7 mouse cellular contexts compared by ENCODE assay signal in the genomic region with DNA sequence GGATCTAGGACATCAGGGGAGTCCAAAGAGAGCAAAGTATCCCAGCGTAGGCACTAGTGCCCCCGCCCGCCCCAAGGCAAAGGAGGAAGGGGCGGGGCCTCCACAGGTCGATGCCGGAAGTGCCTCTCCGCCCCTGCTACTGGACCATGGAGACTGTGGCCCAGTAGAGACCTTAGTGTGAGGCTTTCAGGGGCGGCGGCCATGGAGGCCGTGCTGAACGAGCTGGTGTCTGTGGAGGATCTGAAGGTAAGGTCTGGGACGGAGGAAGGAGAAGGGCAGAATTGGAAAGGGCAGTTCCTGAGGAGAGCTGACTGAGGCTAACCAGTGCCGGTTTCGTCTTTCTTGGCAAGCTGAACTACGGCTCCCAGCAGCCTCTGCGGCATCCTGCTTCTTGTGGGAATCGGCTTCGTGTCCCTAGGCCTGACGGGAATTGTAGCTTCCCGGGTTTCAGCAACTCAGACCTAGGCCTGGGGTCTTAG. TPM values are rescaled to one million over a fixed set of nuclear protein-coding genes. Genes with fewer than 3 reads are reported as not detected.
A peak's percentile ranks its signal among the peaks of the same experiment; 100 is the strongest.
DNase-seq lines count a peak whose midpoint lies in the region; ATAC-seq lines count a peak whose summit lies in the region.

No protein-coding gene starts in this region.

- H3K4me1 ChIP-seq in embryonic facial prominence, embryonic 11.5 days (ENCODE audit: control insufficient read depth, insufficient read depth, low read length), result no peaks in the 10 kb centered on the region
- H3K4me1 ChIP-seq in limb, embryonic 11.5 days (ENCODE audit: control insufficient read depth, insufficient read depth, low read length), result no peaks in the 10 kb centered on the region; the same call in 1 of the 2 replicates
- H3K4me1 ChIP-seq in midbrain, embryonic 14.5 days (ENCODE audit: control insufficient read depth, insufficient read depth, low read length), result peaks cover 12% of the 10 kb centered on the region

- H3K27me3 ChIP-seq in embryonic facial prominence, embryonic 11.5 days (ENCODE audit: control insufficient read depth, insufficient read depth, low read length), result no peaks in the 10 kb centered on the region
- no peaks in the 10 kb centered on the region for H3K27me3 ChIP-seq in limb, embryonic 11.5 days (ENCODE audit: control insufficient read depth, insufficient read depth, low read length)
- H3K27me3 ChIP-seq in midbrain, embryonic 14.5 days (ENCODE audit: control insufficient read depth, insufficient read depth, low read length), result no peaks in the 10 kb centered on the region

- peak; percentile 93 for DNase-seq in adrenal gland, postnatal 14 days
- DNase-seq in embryonic facial prominence, embryonic 11.5 days (ENCODE audit: low spot score), result peak; percentile 95
- DNase-seq in heart, adult 11 months, result peak; percentile 99
- peak; percentile 97 for DNase-seq in kidney, adult 18-20 months
- peak; percentile 91 for DNase-seq in limb, embryonic 11.5 days (ENCODE audit: low spot score)
- peak; percentile 95 for DNase-seq in midbrain, embryonic 14.5 days
- DNase-seq in spleen, adult 18-20 months, result peak; percentile 80 to 89

- H3K36me3 ChIP-seq in embryonic facial prominence, embryonic 11.5 days (replicated peaks; ENCODE audit: control insufficient read depth, insufficient read depth, low read depth, low read length), result peaks cover 8% of the 10 kb centered on the region
- H3K36me3 ChIP-seq in limb, embryonic 11.5 days (ENCODE audit: control insufficient read depth, insufficient read depth, low read length), result peaks cover 15% of the 10 kb centered on the region
- peaks cover 48% of the 10 kb centered on the region for H3K36me3 ChIP-seq in midbrain, embryonic 14.5 days (ENCODE audit: control insufficient read depth, insufficient read depth, low read length)

- no peaks in the 10 kb centered on the region for H3K9me3 ChIP-seq in embryonic facial prominence, embryonic 11.5 days (replicated peaks; ENCODE audit: control insufficient read depth, low read length)
- no peaks in the 10 kb centered on the region for H3K9me3 ChIP-seq in limb, embryonic 11.5 days (ENCODE audit: control insufficient read depth, low read length)
- H3K9me3 ChIP-seq in midbrain, embryonic 14.5 days (ENCODE audit: control insufficient read depth, low read length), result no peaks in the 10 kb centered on the region

- H3K4me2 ChIP-seq in embryonic facial prominence, embryonic 11.5 days (ENCODE audit: low read depth, low read length), result peak overlapping the region; percentile 69
- H3K4me2 ChIP-seq in limb, embryonic 11.5 days (ENCODE audit: low read depth, severe bottlenecking), result peak overlapping the region; percentile 85
- peak overlapping the region; percentile 69 for H3K4me2 ChIP-seq in midbrain, embryonic 14.5 days (ENCODE audit: low read length)

- WGBS in embryonic facial prominence, embryonic 11.5 days, result under 1% methylated on average over 20 of the region's 20 CpGs
- WGBS in limb, embryonic 11.5 days, result under 1% methylated on average over 20 of the region's 20 CpGs
- WGBS in midbrain, embryonic 14.5 days, result under 1% methylated on average over 20 of the region's 20 CpGs

- ATAC-seq in embryonic facial prominence, embryonic 11.5 days (replicated peaks; ENCODE audit: insufficient number of reproducible peaks, low FRiP score, low TSS enrichment, low read depth), result peak; percentile 89
- peak; percentile 85 for ATAC-seq in limb, embryonic 11.5 days (ENCODE audit: insufficient number of reproducible peaks, low FRiP score, low TSS enrichment, low read depth)
- ATAC-seq in midbrain, embryonic 14.5 days (ENCODE audit: low FRiP score, low TSS enrichment), result peak; percentile 91

- H3K4me3 ChIP-seq in embryonic facial prominence, embryonic 11.5 days (ENCODE audit: low read depth, low read length), result peak overlapping the region; percentile 55
- H3K4me3 ChIP-seq in limb, embryonic 11.5 days (ENCODE audit: low read depth, low read length), result peak overlapping the region; percentile 68
- peak overlapping the region; percentile 51 for H3K4me3 ChIP-seq in midbrain, embryonic 14.5 days (replicated peaks; ENCODE audit: low read depth, low read length)

- H3K27ac ChIP-seq in embryonic facial prominence, embryonic 11.5 days (replicated peaks; ENCODE audit: low read depth, low read length), result 0 out of 2 replicates have a peak overlapping the region, but pooled peaks have one; percentile 48
- H3K27ac ChIP-seq in limb, embryonic 11.5 days (replicated peaks; ENCODE audit: low read depth, low read length), result peak overlapping the region; percentile 54
- peak overlapping the region; percentile 92 for H3K27ac ChIP-seq in midbrain, embryonic 14.5 days (replicated peaks; ENCODE audit: low read depth, low read length)

- peak overlapping the region; percentile 69 for H3K9ac ChIP-seq in embryonic facial prominence, embryonic 11.5 days (replicated peaks; ENCODE audit: low read length)
- H3K9ac ChIP-seq in limb, embryonic 11.5 days (ENCODE audit: low read length), result peak overlapping the region; percentile 75
- H3K9ac ChIP-seq in midbrain, embryonic 14.5 days (replicated peaks; ENCODE audit: low read length), result peak overlapping the region; percentile 60

RNA-seq across cellular contexts. Expression of a gene that starts 4.4 kb away (rescaled TPM):
- 13.5 and 14.7 TPM in 2 replicates for total RNA-seq in adrenal gland, postnatal 14 days (2021)
- polyA plus RNA-seq in embryonic facial prominence, embryonic 11.5 days (2014; fragmentation: Nextera tagmentation; extraction: Ambion mirVana), result 0.22 and 0.25 TPM in 2 replicates
- polyA plus RNA-seq in limb, embryonic 11.5 days (2014; fragmentation: Nextera tagmentation; extraction: Ambion mirVana), result 0.08 TPM in 1 of 2 replicates, not detected in the other
- 0.13 and 0.31 TPM in 2 replicates for polyA plus RNA-seq in midbrain, embryonic 14.5 days (2014; fragmentation: Nextera tagmentation; extraction: Ambion mirVana)

RNA-seq across cellular contexts. Expression of a gene that starts 8.9 kb away (rescaled TPM):
- 136 TPM in 2 replicates for total RNA-seq in adrenal gland, postnatal 14 days (2021)
- polyA plus RNA-seq in embryonic facial prominence, embryonic 11.5 days (2014; fragmentation: Nextera tagmentation; extraction: Ambion mirVana), result 298 and 318 TPM in 2 replicates
- polyA plus RNA-seq in limb, embryonic 11.5 days (2014; fragmentation: Nextera tagmentation; extraction: Ambion mirVana), result 283 and 299 TPM in 2 replicates
- polyA plus RNA-seq in midbrain, embryonic 14.5 days (2014; fragmentation: Nextera tagmentation; extraction: Ambion mirVana), result 440 and 487 TPM in 2 replicates

RNA-seq across cellular contexts. Expression of a gene that starts 24.8 kb away (rescaled TPM):
- 54.9 and 57.8 TPM in 2 replicates for total RNA-seq in adrenal gland, postnatal 14 days (2021)
- polyA plus RNA-seq in embryonic facial prominence, embryonic 11.5 days (2014; fragmentation: Nextera tagmentation; extraction: Ambion mirVana), result 23.1 and 28.0 TPM in 2 replicates
- 26.4 and 32.6 TPM in 2 replicates for polyA plus RNA-seq in limb, embryonic 11.5 days (2014; fragmentation: Nextera tagmentation; extraction: Ambion mirVana)
- polyA plus RNA-seq in midbrain, embryonic 14.5 days (2014; fragmentation: Nextera tagmentation; extraction: Ambion mirVana), result 25.8 and 28.1 TPM in 2 replicates

RNA-seq across cellular contexts. Expression of a gene that starts 25.8 kb away (rescaled TPM):
- 64.8 and 72.1 TPM in 2 replicates for total RNA-seq in adrenal gland, postnatal 14 days (2021)
- 101 and 104 TPM in 2 replicates for polyA plus RNA-seq in embryonic facial prominence, embryonic 11.5 days (2014; fragmentation: Nextera tagmentation; extraction: Ambion mirVana)
- 104 and 114 TPM in 2 replicates for polyA plus RNA-seq in limb, embryonic 11.5 days (2014; fragmentation: Nextera tagmentation; extraction: Ambion mirVana)
- 94.0 and 117 TPM in 2 replicates for polyA plus RNA-seq in midbrain, embryonic 14.5 days (2014; fragmentation: Nextera tagmentation; extraction: Ambion mirVana)

RNA-seq across cellular contexts. Expression of a gene that starts 54.1 kb away (rescaled TPM):
- 24.9 and 26.4 TPM in 2 replicates for total RNA-seq in adrenal gland, postnatal 14 days (2021)
- 72.5 and 83.4 TPM in 2 replicates for polyA plus RNA-seq in embryonic facial prominence, embryonic 11.5 days (2014; fragmentation: Nextera tagmentation; extraction: Ambion mirVana)
- polyA plus RNA-seq in limb, embryonic 11.5 days (2014; fragmentation: Nextera tagmentation; extraction: Ambion mirVana), result 80.6 and 80.7 TPM in 2 replicates
- polyA plus RNA-seq in midbrain, embryonic 14.5 days (2014; fragmentation: Nextera tagmentation; extraction: Ambion mirVana), result 133 and 143 TPM in 2 replicates

Comparison
In these comparisons a context has a peak if more than half of its experiments do, and no peak if none do; other contexts are left out.
1. Peak in every context shown above with its lines: DNase-seq, ATAC-seq, H3K4me3 ChIP-seq and H3K27ac ChIP-seq.